In genomic region chr17:56212676-56213075, GRCm38 (mm10) we compare ENCODE assay signal across 19 mouse cellular contexts. TPM values are rescaled to one million over a fixed set of nuclear protein-coding genes. Genes with fewer than 3 reads are reported as not detected.
A peak's percentile ranks its signal among the peaks of the same experiment; 100 is the strongest.
DNase-seq lines count a peak whose midpoint lies in the region; ATAC-seq and TF ChIP-seq lines count a peak whose summit lies in the region.
"Had no signal": no experiment of that assay in that cellular context is flagged by ENCODE, and none has a peak within 500 bp of the region (broad histone marks: within the 10 kb centered on the region; RNA-seq: fewer than 3 reads in every experiment).

No protein-coding gene starts in this region.

- peaks cover 79% of the 10 kb centered on the region for H3K4me1 ChIP-seq in megakaryocyte, embryonic 14.5 days
- peaks cover 64% of the 10 kb centered on the region for H3K4me1 ChIP-seq in liver, adult 2 months (ENCODE audit: control insufficient read depth, insufficient read depth, low read length)
- peaks cover 23% of the 10 kb centered on the region for H3K4me1 ChIP-seq in liver, postnatal 0 days (ENCODE audit: insufficient read depth)
- H3K4me1 ChIP-seq in stomach, embryonic 14.5 days (ENCODE audit: control insufficient read depth, insufficient read depth, low read length), result peaks cover 13% of the 10 kb centered on the region

- H3K27me3 ChIP-seq in megakaryocyte, embryonic 14.5 days (replicated peaks), result no peaks in the 10 kb centered on the region
- no peaks in the 10 kb centered on the region for H3K27me3 ChIP-seq in liver, adult 2 months (ENCODE audit: control insufficient read depth, insufficient read depth, low read length)
- no peaks in the 10 kb centered on the region for H3K27me3 ChIP-seq in liver, postnatal 0 days (ENCODE audit: insufficient read depth, low read length)
- H3K27me3 ChIP-seq in stomach, embryonic 14.5 days (ENCODE audit: control insufficient read depth, insufficient read depth, low read length), result no peaks in the 10 kb centered on the region
- H3K27me3 ChIP-seq: heart, embryonic 12.5 days; kidney, embryonic 15.5 days; limb, embryonic 13.5 days; midbrain, embryonic 13.5 days had no signal

- H3K4me3 ChIP-seq in megakaryocyte, embryonic 14.5 days (replicated peaks), result peak overlapping the region; percentile 34
- H3K4me3 ChIP-seq in liver, adult 2 months (ENCODE audit: insufficient read depth, low read depth, low read length), result no peak overlapping the region
- no peak overlapping the region for H3K4me3 ChIP-seq in liver, postnatal 0 days (ENCODE audit: low read depth, low read length)
- no peak overlapping the region for H3K4me3 ChIP-seq in stomach, embryonic 14.5 days (ENCODE audit: low read depth, low read length)
- H3K4me3 ChIP-seq: erythroblast, embryonic 14.5 days; heart, embryonic 12.5 days; kidney, embryonic 15.5 days; left cerebral cortex, adult 2 months; limb, embryonic 13.5 days; midbrain, embryonic 13.5 days had no signal

- peak overlapping the region; percentile 47; the same call in 1 of the 2 replicates for H3K4me2 ChIP-seq in liver, postnatal 0 days (ENCODE audit: low read depth, low read length)
- no peak overlapping the region for H3K4me2 ChIP-seq in stomach, embryonic 14.5 days (replicated peaks; ENCODE audit: low read depth, low read length)
- H3K4me2 ChIP-seq: heart, embryonic 12.5 days; kidney, embryonic 15.5 days; limb, embryonic 13.5 days; midbrain, embryonic 13.5 days had no signal

- peak overlapping the region; percentile 21 for H3K9ac ChIP-seq in liver, adult 2 months (ENCODE audit: low read depth, low read length)
- H3K9ac ChIP-seq in liver, postnatal 0 days (replicated peaks), result peak overlapping the region; percentile 34
- H3K9ac ChIP-seq in stomach, embryonic 14.5 days (replicated peaks; ENCODE audit: low read depth, low read length), result 0 out of 2 replicates have a peak overlapping the region, but pooled peaks have one; percentile 14
- H3K9ac ChIP-seq: heart, embryonic 12.5 days; kidney, embryonic 15.5 days; limb, embryonic 13.5 days; midbrain, embryonic 13.5 days had no signal

- ATAC-seq in megakaryocyte, adult 5-6 weeks (ENCODE audit: poor library complexity, severe bottlenecking), result no peak
- peak; percentile 83 for ATAC-seq in liver, postnatal 0 days
- peak; percentile 56 for ATAC-seq in stomach, embryonic 14.5 days (ENCODE audit: insufficient number of reproducible peaks, insufficient read depth, low FRiP score, low read depth)
- ATAC-seq: midbrain, embryonic 13.5 days had no signal

- DNase-seq in liver, adult 2 months (ENCODE audit: extremely low read depth, low read depth, low spot score), result peak; percentile 90
- peak; percentile 53 for DNase-seq in liver, postnatal 0 days
- no peak for DNase-seq in thymus, postnatal 25 days
- no peak for DNase-seq in thymus, postnatal 0 days (ENCODE audit: low spot score)
- DNase-seq in left cerebral cortex, adult 9 months (ENCODE audit: low spot score in 2 of 2), result no peak
- DNase-seq: adrenal gland, postnatal 14 days; cerebellum, adult 8-10 months; gastrocnemius, postnatal 25 days; heart, postnatal 36 days; thymus, postnatal 14 days had no signal

- no peaks in the 10 kb centered on the region for H3K9me3 ChIP-seq in megakaryocyte, embryonic 14.5 days
- no peaks in the 10 kb centered on the region for H3K9me3 ChIP-seq in liver, postnatal 0 days (ENCODE audit: low read length)
- no peaks in the 10 kb centered on the region for H3K9me3 ChIP-seq in stomach, embryonic 14.5 days (ENCODE audit: control insufficient read depth, low read depth, low read length)
- H3K9me3 ChIP-seq: heart, embryonic 12.5 days; kidney, embryonic 15.5 days; limb, embryonic 13.5 days; midbrain, embryonic 13.5 days had no signal

- WGBS in liver, adult 2 months, result 14% methylated on average over 6 of the region's 6 CpGs
- WGBS in liver, postnatal 0 days (ENCODE audit: insufficient replicate concordance), result 13% methylated on average over 6 of the region's 6 CpGs
- 36% methylated on average over 6 of the region's 6 CpGs for WGBS in stomach, embryonic 14.5 days

- no peak for TF ChIP-seq POLR2A in liver, adult 2 months (IDR thresholded peaks at IDR 0.05; ENCODE audit: extremely low read depth, insufficient read depth, low read length)

- H3K36me3 ChIP-seq in megakaryocyte, embryonic 14.5 days (replicated peaks; ENCODE audit: low read length), result peaks cover 85% of the 10 kb centered on the region
- 0 out of 2 replicates have a peak, but pooled peaks cover 5% of the 10 kb centered on the region for H3K36me3 ChIP-seq in liver, adult 2 months (ENCODE audit: control insufficient read depth, insufficient read depth, low read length)
- peaks cover 27% of the 10 kb centered on the region for H3K36me3 ChIP-seq in liver, postnatal 0 days (replicated peaks; ENCODE audit: insufficient read depth, low read length)
- peaks cover 38% of the 10 kb centered on the region for H3K36me3 ChIP-seq in stomach, embryonic 14.5 days (ENCODE audit: control insufficient read depth, insufficient read depth, low read length)

- TF ChIP-seq CTCF in liver, adult 2 months (IDR thresholded peaks at IDR 0.05; ENCODE audit: low read depth, low read length), result peak; percentile 41; the same call in 1 of the 2 replicates
- TF ChIP-seq CTCF in liver, postnatal 0 days (IDR thresholded peaks at IDR 0.05; ENCODE audit: low read depth), result no peak

- H3K27ac ChIP-seq in liver, adult 2 months (replicated peaks; ENCODE audit: insufficient read depth, low read depth, low read length), result peak overlapping the region; percentile 75
- H3K27ac ChIP-seq in liver, postnatal 0 days (ENCODE audit: low read depth), result peak overlapping the region; percentile 81
- no peak overlapping the region for H3K27ac ChIP-seq in stomach, embryonic 14.5 days (ENCODE audit: low read length)
- H3K27ac ChIP-seq: kidney, embryonic 15.5 days; left cerebral cortex, adult 2 months; limb, embryonic 13.5 days; midbrain, embryonic 13.5 days had no signal

- peaks cover 18% of the 10 kb centered on the region for H3K79me2 ChIP-seq in liver, adult 2 months (ENCODE audit: control insufficient read depth, insufficient read depth, low read length)

- TF ChIP-seq EP300 in liver, postnatal 0 days (IDR thresholded peaks at IDR 0.05; ENCODE audit: low read depth), result no peak

RNA-seq across cellular contexts. Expression of gene Dpp9, which starts 6.0 kb away (rescaled TPM):
- 55.6 and 60.2 TPM in 2 replicates for polyA plus RNA-seq in megakaryocyte, embryonic 14.5 days (2012; ENCODE audit: insufficient read depth, low replicate concordance)
- 25.4 and 26.2 TPM in 2 replicates for total RNA-seq in megakaryocyte, adult 5-6 weeks (2015)
- 17.3 and 18.1 TPM in 2 replicates for total RNA-seq in megakaryocyte, adult 5-6 weeks (2017)
- 10.7 and 20.1 TPM in 2 replicates for total RNA-seq in liver, adult 2 months (2014; rRNA removed)
- 55.4 and 60.3 TPM in 2 replicates for polyA plus RNA-seq in liver, adult 2 months (2012; rRNA removed)
- polyA plus RNA-seq in liver, postnatal 0 days (2015; fragmentation: Nextera tagmentation; extraction: Ambion mirVana), result 10.2 and 12.1 TPM in 2 replicates
- 30.2 and 30.5 TPM in 2 replicates for polyA plus RNA-seq in stomach, embryonic 14.5 days (2014; fragmentation: Nextera tagmentation; extraction: Ambion mirVana)
- 30.5 and 32.7 TPM in 2 replicates for polyA plus RNA-seq in thymus, postnatal 0 days (2015; fragmentation: Nextera tagmentation; extraction: Ambion mirVana)

RNA-seq across cellular contexts. Expression of gene Mydgf, which starts 29.0 kb away (rescaled TPM):
- 13.4 and 39.8 TPM in 2 replicates for polyA plus RNA-seq in megakaryocyte, embryonic 14.5 days (2012; ENCODE audit: insufficient read depth, low replicate concordance)
- total RNA-seq in megakaryocyte, adult 5-6 weeks (2015), result 27.0 and 32.5 TPM in 2 replicates
- 25.7 and 29.1 TPM in 2 replicates for total RNA-seq in megakaryocyte, adult 5-6 weeks (2017)
- total RNA-seq in liver, adult 2 months (2014; rRNA removed), result 89.4 and 91.1 TPM in 2 replicates
- 81.1 and 86.0 TPM in 2 replicates for polyA plus RNA-seq in liver, adult 2 months (2012; rRNA removed)
- polyA plus RNA-seq in liver, postnatal 0 days (2015; fragmentation: Nextera tagmentation; extraction: Ambion mirVana), result 45.8 and 49.8 TPM in 2 replicates
- polyA plus RNA-seq in stomach, embryonic 14.5 days (2014; fragmentation: Nextera tagmentation; extraction: Ambion mirVana), result 94.7 and 96.3 TPM in 2 replicates
- 58.6 and 59.2 TPM in 2 replicates for polyA plus RNA-seq in thymus, postnatal 0 days (2015; fragmentation: Nextera tagmentation; extraction: Ambion mirVana)

RNA-seq across cellular contexts. Expression of gene Fem1a, which starts 43.9 kb away (rescaled TPM):
- 9.5 and 11.2 TPM in 2 replicates for polyA plus RNA-seq in megakaryocyte, embryonic 14.5 days (2012; ENCODE audit: insufficient read depth, low replicate concordance)
- 10.2 and 11.8 TPM in 2 replicates for total RNA-seq in megakaryocyte, adult 5-6 weeks (2015)
- total RNA-seq in megakaryocyte, adult 5-6 weeks (2017), result 15.7 and 16.9 TPM in 2 replicates
- 11.5 and 12.1 TPM in 2 replicates for total RNA-seq in liver, adult 2 months (2014; rRNA removed)
- 16.6 and 18.9 TPM in 2 replicates for polyA plus RNA-seq in liver, adult 2 months (2012; rRNA removed)
- 5.1 and 5.2 TPM in 2 replicates for polyA plus RNA-seq in liver, postnatal 0 days (2015; fragmentation: Nextera tagmentation; extraction: Ambion mirVana)
- 13.4 and 13.5 TPM in 2 replicates for polyA plus RNA-seq in stomach, embryonic 14.5 days (2014; fragmentation: Nextera tagmentation; extraction: Ambion mirVana)
- 11.1 and 12.9 TPM in 2 replicates for polyA plus RNA-seq in thymus, postnatal 0 days (2015; fragmentation: Nextera tagmentation; extraction: Ambion mirVana)

RNA-seq across cellular contexts. Expression of gene Tnfaip8l1, which starts 50.4 kb away (rescaled TPM):
- polyA plus RNA-seq in megakaryocyte, embryonic 14.5 days (2012; ENCODE audit: insufficient read depth, low replicate concordance), result 0.94 and 3.0 TPM in 2 replicates
- total RNA-seq in megakaryocyte, adult 5-6 weeks (2015), result 4.3 and 4.4 TPM in 2 replicates
- total RNA-seq in megakaryocyte, adult 5-6 weeks (2017), result 3.2 and 4.8 TPM in 2 replicates
- 16.2 and 20.9 TPM in 2 replicates for total RNA-seq in liver, adult 2 months (2014; rRNA removed)
- polyA plus RNA-seq in liver, adult 2 months (2012; rRNA removed), result 21.8 and 25.5 TPM in 2 replicates
- 2.8 and 3.3 TPM in 2 replicates for polyA plus RNA-seq in liver, postnatal 0 days (2015; fragmentation: Nextera tagmentation; extraction: Ambion mirVana)
- 13.3 and 13.7 TPM in 2 replicates for polyA plus RNA-seq in stomach, embryonic 14.5 days (2014; fragmentation: Nextera tagmentation; extraction: Ambion mirVana)
- 19.5 and 20.9 TPM in 2 replicates for polyA plus RNA-seq in thymus, postnatal 0 days (2015; fragmentation: Nextera tagmentation; extraction: Ambion mirVana)

Comparison
In these comparisons a context has a peak if more than half of its experiments do, and no peak if none do; other contexts are left out.
1. DNase-seq: peak in liver, adult 2 months (single experiment) and liver, postnatal 0 days (single experiment); none in thymus, postnatal 25 days (single experiment), thymus, postnatal 0 days (single experiment) and left cerebral cortex, adult 9 months (0 of 2).
2. Peak in every context shown above with its lines, with median percentiles within 50 percentile points of each other: H3K9ac ChIP-seq.